Mouse (Mus musculus): ENCODE results near the gene Slc18b1.
A peak's percentile ranks its signal among the peaks of the same experiment; 100 is the strongest.
"Not testable (repeated sequence)": the region's sequence is repeated elsewhere in the genome, so short reads cannot be mapped to it uniquely, and the experiment has no call there.

Gene Slc18b1

DNA sequence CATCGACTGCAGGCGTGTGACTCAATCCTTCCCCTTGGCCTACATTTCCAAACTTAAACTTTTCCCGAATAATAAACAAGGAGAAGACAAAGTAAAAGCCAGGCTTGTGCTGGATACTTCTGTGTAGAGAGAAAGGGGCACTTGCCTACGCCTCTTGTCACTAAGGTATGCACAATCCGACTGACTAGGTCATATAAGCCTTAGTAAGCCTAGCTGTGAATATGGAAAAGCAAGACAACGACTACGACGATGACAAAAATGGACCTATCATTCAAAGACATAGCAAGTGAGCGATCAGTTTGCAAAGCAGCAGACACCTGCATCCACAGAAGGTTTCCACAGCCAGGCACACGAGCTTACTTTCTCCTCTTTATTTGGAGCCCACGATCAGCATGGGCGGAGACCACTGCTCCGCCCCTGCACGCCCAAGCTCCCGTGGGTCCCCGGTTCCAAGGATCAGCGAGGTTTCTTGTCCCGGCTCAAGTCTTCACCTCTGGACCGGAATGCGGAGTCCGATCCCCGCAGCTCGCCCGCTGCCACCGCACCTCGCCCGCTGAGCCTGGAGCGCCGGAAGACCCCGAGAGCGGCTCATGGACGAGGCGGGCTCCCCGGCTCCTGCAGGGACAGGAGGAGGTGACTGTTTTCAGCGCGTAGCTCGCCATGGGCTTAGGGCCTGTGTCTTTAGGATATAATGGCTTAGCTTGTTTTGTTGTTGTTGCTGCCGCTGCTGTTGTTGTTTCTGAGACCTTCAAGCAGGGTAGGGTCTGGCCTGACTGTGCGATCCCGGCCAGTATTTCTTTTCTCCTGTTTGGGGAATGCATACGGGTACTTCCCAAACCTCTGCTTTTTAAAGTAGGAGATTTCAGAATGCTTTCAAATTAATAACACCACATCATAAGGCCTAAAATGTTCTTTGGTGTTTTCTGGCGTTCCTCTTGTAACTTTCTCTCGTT lies at the start of gene Slc18b1:
Gene Slc18b1, plus strand, starts transcription at position 436 of the 953 bp plus-strand sequence.
- DNase-seq: peak; percentile 49

DNA sequence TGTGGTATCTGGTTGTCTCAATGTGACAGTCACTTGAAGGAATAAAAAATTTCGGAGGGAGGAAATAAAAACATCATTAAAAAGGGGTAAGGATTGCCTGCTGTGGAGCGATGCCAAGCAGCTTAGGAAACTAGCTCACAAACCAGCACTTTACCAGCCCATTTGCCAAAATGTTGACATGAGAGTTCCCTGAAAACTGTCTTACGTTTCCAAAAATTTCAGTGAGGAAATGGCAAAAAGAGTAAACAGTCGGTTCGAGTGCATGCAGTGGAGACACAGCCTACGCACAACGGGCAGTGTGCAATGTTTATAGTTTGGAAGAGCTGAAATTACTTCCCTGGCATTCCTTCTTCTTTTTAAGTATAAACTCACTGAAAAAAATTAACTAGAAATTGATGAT lies 42.6 kb upstream of the Slc18b1 start:
- no peak for DNase-seq

DNA sequence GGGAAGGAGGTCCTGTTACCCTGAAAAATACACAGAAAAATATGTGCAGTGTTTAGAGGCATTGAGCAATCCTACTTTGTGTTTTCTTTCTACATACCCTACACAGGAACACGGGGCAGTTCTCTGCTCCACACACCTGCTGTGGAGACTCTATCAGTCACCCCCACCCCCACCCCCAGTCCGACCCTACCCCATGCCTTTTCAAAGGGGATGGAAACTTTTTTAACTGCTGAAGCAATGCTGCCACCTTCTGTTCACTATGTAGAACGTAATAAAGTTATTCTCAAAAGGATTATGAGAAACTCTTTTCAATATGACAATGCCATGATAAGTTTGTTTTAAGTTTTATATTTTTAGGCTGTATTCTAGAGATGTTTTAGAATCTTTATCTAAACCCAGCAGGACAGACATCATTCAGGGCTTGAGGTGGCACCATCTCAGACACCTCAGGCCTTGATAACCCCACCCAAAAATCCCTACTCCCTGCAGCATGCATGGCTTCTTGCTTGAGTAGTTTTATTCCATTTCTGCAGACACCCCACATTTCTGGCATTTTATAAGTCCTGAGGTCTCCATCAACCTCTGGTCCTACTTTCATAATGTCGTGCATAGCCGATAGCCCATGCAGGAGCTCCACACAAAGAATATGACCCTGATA lies 19.4 kb upstream of the Slc18b1 start:
- peak; percentile 10 for DNase-seq

DNA sequence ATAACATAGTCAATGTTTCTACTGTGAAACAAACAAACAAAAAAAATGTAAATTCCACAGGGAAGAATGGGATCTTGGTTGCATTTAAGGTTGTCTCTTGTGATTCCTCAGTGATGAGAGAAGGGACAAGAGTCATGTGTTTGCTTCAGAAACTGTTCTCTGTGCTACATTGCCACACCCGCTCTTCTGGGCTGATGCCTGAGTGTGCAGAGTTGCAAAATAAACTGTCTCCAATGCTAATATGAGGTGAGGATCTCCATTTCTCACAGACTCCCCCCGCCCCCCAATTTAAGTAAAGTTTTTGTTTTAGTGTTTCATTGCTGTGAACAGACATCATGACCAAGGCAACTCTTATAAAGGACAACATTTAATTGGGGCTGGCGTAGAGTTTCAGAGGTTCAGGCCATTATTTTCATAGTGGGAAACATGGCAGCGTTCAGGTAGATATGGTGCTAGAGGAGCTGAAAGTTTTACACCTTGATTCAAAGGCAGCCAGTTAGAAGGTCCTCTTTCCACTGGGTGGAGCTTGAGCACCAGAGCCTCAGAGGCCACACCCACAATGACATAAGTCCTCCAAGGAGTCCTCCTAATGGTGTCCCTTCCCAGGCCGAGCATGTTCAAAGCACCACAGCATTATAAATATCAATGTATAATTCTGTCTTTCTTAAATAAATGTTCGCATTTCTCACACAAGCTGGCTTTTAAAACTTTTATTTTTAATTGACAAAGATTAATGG lies 16.1 kb upstream of the Slc18b1 start:
- no peak for DNase-seq

DNA sequence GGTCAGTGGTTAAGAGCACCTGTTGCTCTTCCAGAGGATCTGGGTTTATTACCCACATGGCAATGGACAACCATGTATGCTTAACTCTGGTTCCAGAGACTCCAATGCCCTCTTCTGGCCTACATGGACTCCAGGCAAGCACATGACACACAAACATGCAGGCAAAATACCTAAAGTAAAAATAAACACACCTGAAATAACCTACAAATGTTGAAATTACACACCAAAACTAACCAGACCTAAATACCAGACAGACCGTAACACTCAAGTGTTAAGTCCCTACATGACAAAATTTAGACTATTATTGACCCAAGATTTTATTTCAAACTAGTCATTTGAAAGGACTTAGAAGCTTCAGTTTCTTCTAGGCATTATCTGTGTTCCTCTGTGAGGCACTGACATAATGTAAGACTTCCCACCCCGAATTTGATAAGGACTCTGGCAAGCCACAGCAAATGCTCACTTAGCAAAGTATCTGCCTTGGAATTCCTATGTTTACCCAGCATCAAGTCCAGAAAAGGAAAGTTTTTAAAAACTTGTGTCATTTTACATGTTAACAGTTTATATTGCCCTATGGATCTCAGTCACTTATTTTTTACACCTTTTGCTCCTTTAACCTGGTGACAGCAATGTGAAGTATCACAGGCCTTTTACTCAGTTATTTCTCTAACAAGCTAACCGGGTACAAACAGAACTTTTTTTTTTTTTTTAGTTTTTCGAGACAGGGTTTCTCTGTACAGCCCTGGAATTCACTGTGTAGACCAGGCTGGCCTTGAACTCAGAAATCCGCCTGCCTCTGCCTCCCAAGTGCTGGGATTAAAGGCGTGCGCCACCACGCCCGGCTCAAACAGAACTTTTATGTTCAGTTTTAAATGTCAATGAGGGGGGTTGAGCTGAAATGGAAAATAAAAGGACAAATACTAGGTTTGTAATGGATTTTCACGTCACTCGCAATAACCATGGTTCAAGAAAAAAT lies 14.7 kb upstream of the Slc18b1 start:
- no peak for DNase-seq

DNA sequence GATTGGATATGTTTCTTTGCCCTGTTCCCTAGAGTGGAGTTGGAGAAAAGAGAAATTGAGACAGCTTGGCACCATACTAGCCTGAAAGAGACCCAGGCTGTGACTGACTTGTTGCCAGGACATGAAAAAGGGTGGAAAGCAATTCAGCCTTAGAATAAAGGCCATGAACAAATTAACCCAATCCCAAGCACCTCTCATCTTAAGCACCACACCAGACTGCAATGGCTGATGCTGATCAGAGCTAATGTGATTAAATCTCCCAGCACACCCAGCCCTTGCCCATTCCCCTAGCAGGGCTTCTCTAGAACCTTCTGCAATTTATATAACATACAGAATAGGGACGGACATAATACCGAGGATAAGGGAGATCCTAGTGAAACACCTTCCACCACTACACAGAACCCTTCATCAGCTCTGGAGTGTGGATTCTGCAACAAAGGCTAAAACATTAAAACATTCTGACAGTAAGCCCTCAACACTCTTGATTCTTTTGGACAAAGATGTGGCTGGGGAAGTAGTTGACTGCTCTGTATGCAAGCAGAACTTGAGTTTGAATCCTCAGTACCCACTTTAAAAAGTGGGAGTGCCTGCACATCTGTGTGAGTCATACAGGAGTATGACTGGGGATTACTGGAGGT lies 13.8 kb upstream of the Slc18b1 start:
- no peak for DNase-seq

DNA sequence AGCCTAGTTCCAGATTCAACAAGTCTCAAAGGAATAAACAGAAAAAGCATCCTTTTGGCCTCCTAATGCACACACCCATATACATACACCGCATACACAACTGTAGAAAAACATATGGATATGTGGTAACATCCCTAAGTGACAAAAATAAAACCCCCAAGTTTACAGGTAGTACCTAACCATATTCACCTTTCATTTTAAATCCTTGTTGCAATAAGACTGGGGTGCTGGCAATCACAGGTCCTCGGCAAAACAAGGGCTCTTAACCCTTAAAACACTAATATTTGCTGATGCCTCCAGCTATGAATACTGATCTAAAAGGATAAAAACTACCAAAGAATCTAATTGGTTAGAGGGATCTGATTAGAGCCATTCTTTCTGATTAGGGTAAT lies 13.3 kb upstream of the Slc18b1 start:
- DNase-seq: no peak

DNA sequence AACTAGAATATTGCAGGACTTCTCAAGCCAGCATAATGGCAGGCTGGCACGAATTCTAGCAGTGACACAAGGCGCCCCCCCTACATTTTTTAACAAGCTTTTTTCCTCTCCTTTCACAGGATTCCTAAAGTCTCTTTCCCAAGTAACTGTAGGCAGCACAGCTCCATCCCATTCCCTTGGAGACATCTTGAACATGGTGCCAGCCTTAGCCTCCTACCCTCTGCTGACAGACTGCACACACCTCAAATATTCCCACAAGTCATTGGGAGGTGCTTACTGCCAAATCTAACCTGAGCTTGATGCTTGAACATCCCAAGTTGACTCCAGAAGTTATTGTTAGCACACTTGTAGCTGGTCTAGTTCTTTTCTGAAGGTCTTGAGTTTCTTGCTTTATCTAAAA lies 12.7 kb upstream of the Slc18b1 start:
- no peak for DNase-seq

DNA sequence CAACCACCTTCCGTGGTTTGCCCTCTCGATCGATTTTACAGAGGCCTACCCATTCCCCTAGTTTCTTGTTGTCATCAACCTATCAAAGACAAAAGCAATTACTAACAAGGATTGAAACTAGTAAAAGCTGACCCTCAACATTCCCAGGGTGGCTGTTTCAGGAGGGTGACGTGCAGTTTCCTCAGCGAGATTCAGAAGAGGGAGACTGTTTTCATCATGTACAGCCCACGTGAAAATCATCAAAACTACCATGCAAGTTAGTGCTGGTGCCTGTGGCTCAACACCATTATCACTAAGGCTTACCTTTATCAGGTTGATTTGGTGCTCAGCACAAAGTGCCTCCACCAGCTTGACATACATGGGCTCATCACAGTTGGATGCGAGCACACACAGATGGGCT lies 11.2 kb upstream of the Slc18b1 start:
- not testable (repeated sequence) for DNase-seq

DNA sequence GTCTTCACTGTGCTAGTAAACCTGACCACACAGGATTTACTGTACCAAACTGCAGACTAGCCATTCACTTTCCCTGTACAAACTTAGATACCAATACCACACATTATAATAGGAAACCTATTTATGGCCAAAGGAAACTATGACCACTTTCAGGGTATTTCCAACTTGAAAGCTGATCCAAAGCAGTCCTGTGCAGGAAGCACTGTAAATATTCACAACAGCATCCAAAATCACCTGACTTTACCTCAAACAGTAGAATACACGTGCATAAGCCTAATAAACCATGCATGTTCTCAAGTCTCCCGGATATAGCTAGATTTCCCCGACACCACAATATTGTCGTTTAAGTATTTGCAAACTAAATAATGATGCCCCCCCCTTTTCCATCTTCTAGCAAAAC lies 10.7 kb upstream of the Slc18b1 start:
- DNase-seq: no peak

DNA sequence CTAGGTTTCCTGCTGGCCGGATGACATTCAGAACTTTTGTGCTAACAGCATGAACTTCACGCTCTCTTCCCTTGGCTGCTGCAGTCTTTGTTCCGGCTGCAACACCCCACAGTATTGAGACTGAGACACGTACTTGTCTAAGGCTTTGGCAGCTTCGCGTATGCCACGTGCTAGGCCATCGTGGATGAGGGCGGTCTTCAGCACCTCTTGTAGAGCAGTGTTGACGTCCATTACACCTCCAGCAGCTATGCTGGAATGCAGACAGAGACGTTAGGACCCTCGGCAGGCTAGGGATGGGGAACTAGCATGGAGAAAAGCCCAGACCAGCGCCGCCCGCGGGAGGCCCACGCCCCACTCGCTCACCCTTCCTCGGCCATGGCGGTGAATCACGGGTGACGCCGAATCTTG lies 10.2 kb upstream of the Slc18b1 start:
- DNase-seq: not testable (repeated sequence)

DNA sequence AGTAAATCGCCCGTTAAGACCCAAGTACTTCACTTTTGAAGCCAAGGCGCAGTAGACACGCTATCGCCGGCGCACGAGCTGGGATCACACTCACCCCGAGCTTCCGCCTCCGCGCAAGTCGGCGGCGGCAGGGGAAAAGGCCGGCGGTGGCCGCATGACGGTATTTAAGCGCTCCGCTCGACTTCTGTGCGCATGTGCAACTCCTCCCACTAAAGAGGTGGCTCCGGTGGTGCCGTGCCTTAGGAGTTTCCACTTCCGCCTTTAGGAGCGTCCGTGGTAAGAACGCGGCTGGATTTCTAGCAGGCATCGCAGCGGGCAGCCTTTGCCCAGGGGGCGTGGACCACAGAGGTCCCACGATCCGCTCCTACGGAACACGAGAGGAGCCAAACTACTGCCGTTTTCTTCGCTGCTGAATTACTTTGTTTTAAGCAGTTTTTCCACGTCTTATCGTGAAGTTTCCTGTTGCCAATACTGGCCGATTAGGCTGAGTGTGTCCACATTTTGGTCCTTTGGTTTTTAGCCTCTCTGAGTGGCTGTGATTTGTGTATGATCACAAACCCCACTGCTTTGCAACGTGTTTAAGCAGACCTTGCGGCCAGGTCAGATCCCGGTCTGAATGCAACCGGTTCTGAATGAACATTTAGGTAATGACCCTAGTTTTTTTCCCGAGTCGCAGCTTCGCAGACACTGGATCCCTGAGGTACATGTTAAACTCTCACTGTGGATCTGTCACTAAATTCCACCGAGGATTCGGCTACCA lies 9.5 kb upstream of the Slc18b1 start, which contains the start of gene Rps12:
Gene Rps12, minus strand, starts transcription at position 214 of the 760 bp plus-strand sequence.
- DNase-seq: peak; percentile 98

DNA sequence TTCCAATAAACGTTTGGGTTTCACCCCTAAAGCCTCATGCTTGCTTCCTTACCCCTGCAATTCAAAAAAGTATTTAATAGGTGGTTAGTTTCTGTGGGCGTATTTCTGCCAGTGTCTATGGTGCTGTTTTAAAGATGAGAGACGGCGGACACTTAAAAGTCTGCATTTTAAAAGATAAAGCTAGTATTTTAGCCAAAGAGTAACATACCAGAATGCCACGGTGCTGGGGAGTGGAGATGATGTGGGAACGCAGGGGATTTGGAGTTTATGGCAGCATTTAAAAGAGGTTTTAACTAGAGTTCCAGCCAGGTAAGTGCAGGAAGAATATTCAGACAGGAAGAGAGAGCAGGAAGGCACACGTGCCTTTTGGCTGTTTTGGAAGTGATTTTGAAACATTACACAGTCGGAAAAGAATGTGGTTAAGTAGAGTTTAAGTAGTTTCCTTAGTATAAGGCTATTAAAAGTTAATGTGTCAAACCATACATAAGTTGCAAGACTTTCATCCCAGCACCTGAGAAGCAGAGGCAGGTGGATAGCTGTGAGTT lies 8.7 kb upstream of the Slc18b1 start:
- DNase-seq: no peak

DNA sequence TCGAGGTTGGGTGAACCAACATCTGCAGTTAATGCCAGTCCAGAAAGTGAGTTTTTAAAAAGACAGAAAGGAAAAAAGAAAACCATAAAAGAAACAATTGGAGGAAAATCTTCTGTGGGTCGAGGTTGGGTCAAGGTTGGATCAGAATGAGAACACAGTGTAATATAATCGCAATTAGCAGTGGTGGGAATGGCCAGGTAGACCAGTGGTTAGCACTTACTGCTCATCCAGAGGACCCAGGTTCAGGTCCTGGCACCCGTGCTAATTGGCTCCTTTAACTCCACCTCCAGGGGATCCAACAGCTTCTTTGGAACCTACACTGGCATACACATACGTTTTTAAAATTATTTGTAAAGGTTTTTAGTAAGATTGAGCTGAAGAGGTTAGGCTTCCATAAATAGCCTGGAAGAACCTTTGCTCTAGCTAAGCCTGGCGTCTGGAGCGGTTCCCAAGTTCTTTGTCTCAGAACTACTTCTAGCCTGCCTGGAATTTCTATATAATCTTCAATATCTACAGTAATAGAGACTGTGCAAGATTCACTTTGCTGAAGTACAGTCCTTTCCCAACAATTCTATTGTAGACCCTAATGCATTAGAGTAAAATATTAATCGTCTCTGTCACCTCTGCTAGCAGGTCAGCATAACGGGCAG lies 790 bp upstream of the Slc18b1 start:
- no peak for DNase-seq

DNA sequence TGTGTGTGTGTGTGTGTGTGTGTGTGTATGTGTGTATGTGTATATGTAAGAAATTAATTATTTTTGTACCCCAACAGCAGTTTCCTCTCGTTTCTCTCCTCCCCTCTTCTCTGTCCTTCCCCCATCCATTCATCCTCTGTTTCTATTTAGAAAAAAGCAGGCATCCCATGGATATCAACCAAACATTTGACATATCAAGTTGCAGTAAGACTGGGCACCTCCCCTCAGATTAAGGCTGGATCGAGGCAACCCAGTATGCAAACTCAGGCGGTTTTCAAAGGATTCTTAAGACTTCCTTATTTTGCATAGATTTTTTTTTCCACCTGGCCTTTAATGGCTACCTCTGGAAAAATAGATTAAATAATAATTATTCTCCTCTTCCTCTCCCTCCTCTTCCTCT lies 820 bp downstream of the Slc18b1 start:
- DNase-seq: no peak

DNA sequence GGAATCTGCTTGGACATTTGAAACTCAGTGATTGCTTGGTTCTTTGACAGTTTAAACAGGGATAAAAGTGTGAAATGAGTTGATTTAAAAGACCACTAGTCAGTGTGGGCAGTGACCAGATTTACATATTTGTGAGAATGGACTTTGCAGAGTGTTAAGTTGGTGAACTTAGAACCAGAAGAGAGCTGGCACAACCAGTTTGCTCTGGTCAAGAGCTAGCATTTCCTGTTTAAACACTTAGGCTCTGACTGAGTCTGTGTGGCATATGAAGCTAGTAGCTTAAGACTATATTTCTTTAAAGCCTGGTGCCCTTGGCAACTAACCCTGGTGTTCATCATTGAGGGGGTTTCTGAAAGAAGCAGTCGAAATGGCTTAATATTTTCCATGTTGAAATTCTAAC lies 1.4 kb downstream of the Slc18b1 start:
- no peak for DNase-seq

DNA sequence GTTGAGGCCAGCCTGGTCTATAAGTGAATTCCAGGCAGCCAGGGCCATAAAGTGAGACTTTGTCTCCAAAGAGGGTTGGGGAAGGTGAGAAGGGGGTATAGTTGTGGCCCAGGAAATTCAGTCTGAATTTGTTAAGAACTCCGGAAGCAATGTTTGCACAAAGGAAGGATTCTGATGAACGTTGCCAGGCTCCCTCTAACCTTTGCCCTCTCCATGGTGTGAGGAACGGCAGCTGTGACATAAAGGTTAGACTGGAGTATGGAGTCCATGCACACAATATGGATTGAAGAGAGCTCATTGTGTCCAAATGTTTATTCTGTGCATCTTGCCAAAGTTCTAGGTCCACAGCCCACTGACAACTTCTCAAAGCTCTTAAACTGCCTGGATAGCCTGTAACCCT lies 3.1 kb downstream of the Slc18b1 start:
- no peak for DNase-seq

DNA sequence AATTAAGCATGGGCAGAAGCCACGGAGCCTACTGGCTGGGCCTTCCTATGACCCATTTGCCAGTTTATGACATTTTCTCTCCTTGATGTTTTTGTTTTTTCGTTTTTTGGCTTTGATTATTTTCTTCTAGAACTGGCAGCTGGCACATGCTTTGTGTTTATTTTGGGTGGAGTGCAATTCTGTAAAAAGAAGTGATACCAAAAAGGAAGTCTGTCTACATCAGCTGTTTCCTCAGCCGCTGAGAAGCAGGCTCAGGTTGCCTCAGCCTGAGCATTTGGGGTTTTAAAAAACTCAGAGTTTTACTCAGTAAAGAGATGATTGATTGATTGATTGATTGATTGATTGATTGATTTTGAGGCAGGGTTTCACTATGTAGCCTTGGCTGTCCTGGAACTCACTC lies 6.1 kb downstream of the Slc18b1 start:
- DNase-seq: no peak

DNA sequence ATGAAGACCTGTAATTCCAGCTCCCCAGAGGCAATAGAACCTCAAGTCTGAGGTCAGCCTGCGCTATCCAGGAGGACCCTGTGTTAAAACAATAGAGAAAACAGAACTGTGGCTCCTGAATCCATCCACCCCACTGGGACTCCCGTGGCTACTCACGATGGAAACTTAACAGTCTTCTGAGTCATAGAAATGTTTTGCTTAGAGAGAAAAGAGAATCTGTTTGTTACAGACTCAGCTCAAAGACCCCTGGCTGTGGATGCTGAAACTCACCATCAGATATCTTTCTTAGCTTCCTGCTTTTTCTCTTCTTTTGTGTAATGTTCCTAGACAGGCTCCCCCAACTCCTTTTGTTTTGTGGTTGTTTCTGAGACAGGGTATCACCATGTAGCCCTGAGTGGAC lies 7.9 kb downstream of the Slc18b1 start:
- no peak for DNase-seq

DNA sequence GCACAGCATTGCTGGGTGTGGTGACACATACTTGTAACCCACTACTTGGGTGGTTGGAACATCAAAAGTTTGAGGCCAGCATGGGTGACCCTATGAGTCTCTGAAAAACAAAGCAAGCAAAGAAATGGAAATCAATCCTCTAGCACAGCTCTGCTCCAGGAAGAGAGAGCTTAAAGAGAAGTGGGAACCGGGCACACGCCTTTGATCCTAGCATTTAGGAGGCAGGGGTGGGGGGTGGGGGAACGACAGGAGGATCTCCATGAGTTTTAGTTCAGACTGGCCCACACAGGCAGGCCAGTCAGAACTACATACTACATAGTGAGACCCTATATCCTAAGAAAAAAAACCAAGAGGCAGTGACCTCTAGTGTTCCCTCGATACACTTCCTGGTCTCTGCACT lies 9.4 kb downstream of the Slc18b1 start:
- DNase-seq: no peak
